Mouse (Mus musculus): Measurements from ENCODE around the gene Lgals8.

GRCm38 (mm10) chr13:12440813-12441212 lies 23.9 kb downstream of the Lgals8 start:
- TF ChIP-seq CTCF (IDR thresholded peaks at IDR 0.05; ENCODE audit: low read depth, low read length) (no peak), GATA1 (IDR thresholded peaks at IDR 0.05; ENCODE audit: borderline replicate concordance, low read length) (no peak), TAL1 (conservative IDR thresholded peaks at IDR 0.05; ENCODE audit: low read depth, low read length) (no peak), POLR2AphosphoS5 (IDR thresholded peaks at IDR 0.05; ENCODE audit: insufficient replicate concordance, low read depth, low read length) (no peak), GATA2 (IDR thresholded peaks at IDR 0.05; ENCODE audit: borderline replicate concordance, low read depth, low read length) (no peak)

Data from G1E (cell line).